Mouse (Mus musculus): ENCODE data around the gene Trim16. TPM values are rescaled to one million over a fixed set of nuclear protein-coding genes. Genes with fewer than 3 reads are reported as not detected.

The Trim16 gene
- polyA plus RNA-seq, 1 experiment from 2014 or later = 4.9 TPM

- H3K9ac ChIP-seq = no peak overlapping the region
- H3K27ac ChIP-seq = no peak overlapping the region
- no peaks in the 10 kb centered on the region for H3K27me3 ChIP-seq
- H3K9me3 ChIP-seq (replicated peaks) = no peaks in the 10 kb centered on the region
- H3K4me2 ChIP-seq = no peak overlapping the region
- H3K4me3 ChIP-seq = no peak overlapping the region
- H3K4me1 ChIP-seq (replicated peaks) = peaks cover 21% of the 10 kb centered on the region
- 90% methylated on average over 1 of the region's 1 CpGs for WGBS
- no peaks in the 10 kb centered on the region for H3K36me3 ChIP-seq
- no peak for ATAC-seq (replicated peaks; ENCODE audit: insufficient number of reproducible peaks, insufficient read depth, low FRiP score, low read depth)
These were observed 4.6 kb upstream of the Trim16 start for GRCm38 (mm10) chr11:62815438-62815837.

GRCm38 (mm10) chr11:62816591-62816990, 3.4 kb upstream of the Trim16 start:
- peaks cover 29% of the 10 kb centered on the region for H3K4me1 ChIP-seq (replicated peaks)
- no peak overlapping the region for H3K4me3 ChIP-seq
- no peak overlapping the region for H3K27ac ChIP-seq
- H3K36me3 ChIP-seq = no peaks in the 10 kb centered on the region
- 59% methylated on average over 6 of the region's 6 CpGs for WGBS
- H3K9me3 ChIP-seq (replicated peaks) = no peaks in the 10 kb centered on the region
- no peak for ATAC-seq (replicated peaks; ENCODE audit: insufficient number of reproducible peaks, insufficient read depth, low FRiP score, low read depth)
- no peak overlapping the region for H3K9ac ChIP-seq
- no peak overlapping the region for H3K4me2 ChIP-seq
- no peaks in the 10 kb centered on the region for H3K27me3 ChIP-seq

DNA sequence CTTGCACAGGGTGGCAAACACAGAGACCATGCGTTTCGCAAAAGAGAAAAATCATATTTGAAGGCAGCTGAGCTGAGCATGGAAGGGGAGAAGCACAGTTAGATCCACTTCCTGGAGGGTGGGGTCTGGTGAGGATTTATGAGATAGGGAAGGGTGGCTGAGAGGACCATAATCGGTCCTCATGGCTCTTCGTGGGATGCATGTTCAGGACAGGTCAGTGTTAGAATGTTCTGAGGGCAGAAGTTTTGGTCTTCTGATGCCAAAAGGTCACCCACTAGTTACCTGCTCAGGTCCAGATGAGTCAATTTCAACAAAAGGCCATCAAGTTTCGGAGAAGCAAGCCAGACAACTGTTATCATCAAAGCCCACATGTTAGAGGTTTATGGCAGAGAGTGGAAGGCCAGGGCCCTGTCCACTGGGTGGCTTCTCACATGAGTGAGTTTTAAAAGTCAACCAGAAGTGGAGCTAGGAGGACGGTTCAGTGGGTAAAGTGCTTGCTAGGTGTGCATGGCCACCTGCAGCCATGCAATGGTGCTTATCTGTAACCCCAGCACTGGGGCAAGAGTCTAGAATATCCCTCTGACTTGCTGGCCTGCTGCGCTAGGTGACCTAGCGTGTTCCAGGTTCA, 858 bp upstream of the Trim16 start:
- ATAC-seq (replicated peaks; ENCODE audit: insufficient number of reproducible peaks, insufficient read depth, low FRiP score, low read depth) = no peak
- Histone ChIP-seq H3K9me3 (replicated peaks) (no peaks in the 10 kb centered on the region), H3K36me3 (no peaks in the 10 kb centered on the region), H3K4me2 (peak overlapping the region; percentile 71; the same call in 1 of the 2 replicates), H3K4me1 (replicated peaks) (peaks cover 26% of the 10 kb centered on the region), H3K9ac (no peak overlapping the region), H3K4me3 (no peak overlapping the region), H3K27ac (no peak overlapping the region), H3K27me3 (no peaks in the 10 kb centered on the region)
- WGBS = 88% methylated on average over 8 of the region's 8 CpGs

DNA sequence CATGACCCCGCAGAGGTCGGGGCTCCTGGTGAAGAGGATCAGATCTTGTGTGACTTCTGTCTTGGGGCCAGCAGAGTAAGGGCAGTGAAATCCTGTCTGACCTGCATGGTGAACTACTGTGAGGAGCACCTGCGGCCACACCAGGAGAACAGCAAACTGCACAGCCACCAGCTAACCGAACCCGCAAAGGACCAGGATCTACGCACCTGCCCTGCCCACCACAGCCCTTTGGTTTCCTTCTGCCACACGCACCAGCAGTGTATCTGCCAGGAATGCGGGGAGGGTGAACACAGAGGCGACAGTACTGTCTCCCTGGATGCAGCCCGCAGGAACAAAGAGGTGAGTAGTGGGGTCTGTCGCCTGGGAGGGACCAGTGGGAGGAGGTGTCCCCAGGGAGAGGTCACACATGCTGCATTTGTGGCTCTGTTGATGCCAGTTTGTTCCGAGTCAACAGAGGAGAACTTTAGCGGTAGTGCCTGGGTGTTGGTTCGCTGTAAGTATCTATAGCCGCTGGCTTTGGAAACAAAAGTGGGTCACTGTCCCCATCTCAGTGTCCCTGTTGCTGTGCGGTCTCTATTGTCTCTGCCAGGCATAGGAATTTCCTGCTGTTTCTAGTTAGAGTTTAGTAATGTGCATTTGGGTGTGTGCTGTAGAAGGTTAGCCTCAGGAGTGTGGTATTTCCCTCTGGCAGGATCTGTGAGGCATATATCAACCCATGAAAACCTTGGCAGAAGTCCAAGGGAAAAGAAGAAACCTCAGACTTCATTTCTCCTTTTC, 818 bp downstream of the Trim16 start:
- Histone ChIP-seq H3K27me3 (no peaks in the 10 kb centered on the region), H3K36me3 (no peaks in the 10 kb centered on the region), H3K4me1 (replicated peaks) (peaks cover 22% of the 10 kb centered on the region), H3K9me3 (replicated peaks) (no peaks in the 10 kb centered on the region), H3K27ac (peak overlapping the region; percentile 70), H3K4me2 (peak overlapping the region; percentile 71), H3K9ac (peak overlapping the region; percentile 55), H3K4me3 (peak overlapping the region; percentile 55)
- peak; percentile 30; the same call in 1 of the 2 replicates for ATAC-seq (replicated peaks; ENCODE audit: insufficient number of reproducible peaks, insufficient read depth, low FRiP score, low read depth)
- 14% methylated on average over 16 of the region's 16 CpGs for WGBS

DNA sequence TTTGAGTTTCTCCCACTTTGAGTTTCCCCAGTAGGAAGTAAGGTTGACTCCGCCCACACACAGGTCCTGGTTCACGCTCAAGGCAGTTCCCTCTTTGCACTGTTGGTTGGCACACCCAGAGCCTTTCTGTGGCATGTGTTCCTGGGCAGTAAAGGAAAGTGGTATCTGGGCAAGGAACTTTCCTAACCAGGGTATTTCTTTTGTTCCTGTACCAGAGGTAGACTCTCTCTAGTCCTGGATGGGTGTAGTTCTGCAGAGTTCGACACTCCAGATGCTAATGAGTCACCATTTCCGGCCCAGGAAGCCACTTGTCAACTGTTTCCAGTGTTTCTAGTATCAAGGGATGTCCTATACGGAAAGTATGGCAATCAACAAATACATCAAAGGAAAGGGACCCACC, 1.9 kb downstream of the Trim16 start:
- Histone ChIP-seq H3K9me3 (replicated peaks) (no peaks in the 10 kb centered on the region), H3K4me3 (peak overlapping the region; percentile 25), H3K27ac (peak overlapping the region; percentile 51), H3K27me3 (no peaks in the 10 kb centered on the region), H3K36me3 (no peaks in the 10 kb centered on the region), H3K4me1 (replicated peaks) (peaks cover 22% of the 10 kb centered on the region), H3K4me2 (peak overlapping the region; percentile 51), H3K9ac (no peak overlapping the region)
- WGBS = 47% methylated on average over 5 of the region's 5 CpGs
- peak; percentile 17; the same call in 1 of the 2 replicates for ATAC-seq (replicated peaks; ENCODE audit: insufficient number of reproducible peaks, insufficient read depth, low FRiP score, low read depth)

DNA sequence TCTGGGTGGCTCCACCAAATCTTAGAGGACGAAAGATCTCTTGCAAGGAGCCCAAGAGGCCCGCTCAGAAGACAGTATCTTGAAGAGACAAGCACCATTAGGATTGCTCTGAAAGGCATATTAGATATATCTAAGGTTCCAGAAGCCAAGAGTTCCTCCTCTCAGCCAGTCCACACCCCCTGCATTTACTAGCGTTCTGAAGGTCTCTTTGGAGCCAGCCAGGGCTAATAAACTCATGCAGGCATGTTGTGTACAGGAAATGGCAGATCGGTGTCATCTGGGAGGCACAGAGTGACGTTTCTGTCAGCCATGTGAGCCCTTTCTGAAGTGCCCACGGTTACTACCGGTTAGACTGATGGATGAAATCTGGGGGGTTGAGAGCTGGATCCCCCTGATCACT, 4.2 kb downstream of the Trim16 start:
- 61% methylated on average over 7 of the region's 7 CpGs for WGBS
- Histone ChIP-seq H3K9ac (no peak overlapping the region), H3K27ac (no peak overlapping the region), H3K27me3 (no peaks in the 10 kb centered on the region), H3K36me3 (no peaks in the 10 kb centered on the region), H3K4me2 (no peak overlapping the region), H3K9me3 (replicated peaks) (no peaks in the 10 kb centered on the region), H3K4me1 (replicated peaks) (peaks cover 22% of the 10 kb centered on the region), H3K4me3 (no peak overlapping the region)
- no peak for ATAC-seq (replicated peaks; ENCODE audit: insufficient number of reproducible peaks, insufficient read depth, low FRiP score, low read depth)

GRCm38 (mm10) chr11:62825222-62826105, 5.4 kb downstream of the Trim16 start:
- Histone ChIP-seq H3K4me1 (replicated peaks) (peaks cover 12% of the 10 kb centered on the region), H3K36me3 (no peaks in the 10 kb centered on the region), H3K9ac (no peak overlapping the region), H3K27me3 (no peaks in the 10 kb centered on the region), H3K4me2 (no peak overlapping the region), H3K27ac (no peak overlapping the region), H3K9me3 (replicated peaks) (no peaks in the 10 kb centered on the region), H3K4me3 (no peak overlapping the region)
- no peak for ATAC-seq (replicated peaks; ENCODE audit: insufficient number of reproducible peaks, insufficient read depth, low FRiP score, low read depth)
- 69% methylated on average over 9 of the region's 9 CpGs for WGBS

DNA sequence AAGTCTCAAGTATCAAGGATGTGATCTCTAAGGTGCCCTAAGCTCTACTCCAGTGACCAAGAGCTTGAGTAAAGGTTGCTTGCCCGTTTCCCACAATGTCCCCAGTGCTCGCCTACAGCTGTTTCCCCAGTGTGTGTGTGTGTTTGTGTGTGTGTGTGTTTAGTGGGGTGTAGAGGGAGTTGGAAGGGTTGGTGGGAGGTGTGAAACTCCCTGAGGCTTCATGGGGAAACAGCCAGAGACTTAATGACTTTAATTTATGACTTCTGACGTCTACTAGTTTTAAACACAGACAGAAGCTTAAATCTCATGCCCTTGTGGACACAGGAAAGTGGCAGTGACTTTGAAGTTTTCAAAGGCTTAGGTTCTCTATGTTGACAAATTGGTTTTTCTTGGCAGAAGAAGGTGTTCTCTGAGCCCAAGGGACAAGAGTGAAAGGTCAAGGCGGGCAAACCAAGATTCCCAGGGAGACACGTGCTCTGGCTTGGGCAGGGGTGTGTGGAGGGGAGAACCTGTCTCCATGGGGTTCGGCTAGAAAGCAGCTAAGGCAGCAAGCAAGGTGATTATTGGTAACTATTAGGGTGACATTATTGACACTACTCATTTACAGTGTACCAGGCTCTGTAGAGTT, 6.2 kb downstream of the Trim16 start:
- H3K4me2 ChIP-seq = no peak overlapping the region
- no peaks in the 10 kb centered on the region for H3K36me3 ChIP-seq
- H3K27ac ChIP-seq = no peak overlapping the region
- WGBS = 76% methylated on average over 6 of the region's 6 CpGs
- ATAC-seq (replicated peaks; ENCODE audit: insufficient number of reproducible peaks, insufficient read depth, low FRiP score, low read depth) = no peak
- no peak overlapping the region for H3K4me3 ChIP-seq
- no peaks in the 10 kb centered on the region for H3K27me3 ChIP-seq
- H3K4me1 ChIP-seq (replicated peaks) = peaks cover 5% of the 10 kb centered on the region; the same call in 1 of the 2 replicates
- H3K9ac ChIP-seq = no peak overlapping the region
- no peaks in the 10 kb centered on the region for H3K9me3 ChIP-seq (replicated peaks)

DNA sequence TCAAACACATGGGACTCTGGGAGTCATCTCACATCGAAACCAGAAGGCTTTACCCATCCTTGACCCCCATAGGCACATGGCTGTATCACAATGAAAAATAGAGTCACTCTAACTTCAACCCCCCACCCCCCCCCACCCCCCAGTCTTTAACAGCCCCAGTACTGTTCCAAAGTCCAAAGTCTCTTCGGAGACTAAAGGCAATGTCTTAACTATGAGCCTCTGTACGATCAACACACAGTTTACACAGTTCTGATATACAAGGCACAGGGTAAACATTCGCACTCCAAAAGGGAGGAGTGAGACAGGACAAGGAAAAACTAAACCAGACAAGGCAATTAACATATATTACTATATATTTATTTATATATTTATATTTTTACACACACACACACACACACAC, 7.1 kb downstream of the Trim16 start:
- Histone ChIP-seq H3K4me3 (no peak overlapping the region), H3K9ac (no peak overlapping the region), H3K27ac (no peak overlapping the region), H3K9me3 (replicated peaks) (no peaks in the 10 kb centered on the region), H3K36me3 (no peaks in the 10 kb centered on the region), H3K27me3 (no peaks in the 10 kb centered on the region), H3K4me2 (no peak overlapping the region), H3K4me1 (replicated peaks) (no peaks in the 10 kb centered on the region)
- no peak for ATAC-seq (replicated peaks; ENCODE audit: insufficient number of reproducible peaks, insufficient read depth, low FRiP score, low read depth)
- WGBS = 76% methylated on average over 4 of the region's 4 CpGs

DNA sequence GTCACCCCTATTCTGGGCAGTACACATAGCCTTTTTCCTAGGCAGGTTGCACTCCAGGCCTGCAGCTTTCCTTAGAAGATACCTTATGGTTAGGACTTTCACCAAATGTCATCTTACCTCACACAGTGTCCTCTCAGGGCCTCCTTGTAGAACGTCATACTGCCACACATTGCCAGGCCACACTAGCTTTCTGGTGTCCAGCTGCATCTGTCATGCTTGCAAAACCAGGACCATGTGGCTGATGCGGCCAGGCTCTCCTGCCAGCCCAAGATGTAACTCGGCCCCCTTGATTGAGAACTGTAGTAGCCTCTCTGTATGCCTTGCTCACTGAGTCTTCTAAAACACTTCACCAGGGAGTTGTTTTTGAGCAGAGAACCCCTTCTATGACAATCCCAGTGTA, 7.9 kb downstream of the Trim16 start:
- Histone ChIP-seq H3K4me3 (no peak overlapping the region), H3K9ac (no peak overlapping the region), H3K36me3 (no peaks in the 10 kb centered on the region), H3K4me1 (replicated peaks) (no peaks in the 10 kb centered on the region), H3K9me3 (replicated peaks) (no peaks in the 10 kb centered on the region), H3K27me3 (no peaks in the 10 kb centered on the region), H3K4me2 (no peak overlapping the region), H3K27ac (no peak overlapping the region)
- no peak for ATAC-seq (replicated peaks; ENCODE audit: insufficient number of reproducible peaks, insufficient read depth, low FRiP score, low read depth)
- 74% methylated on average over 3 of the region's 3 CpGs for WGBS

- Histone ChIP-seq H3K27me3 (no peaks in the 10 kb centered on the region), H3K36me3 (no peaks in the 10 kb centered on the region; the same call in 1 of the 2 replicates), H3K4me1 (replicated peaks) (no peaks in the 10 kb centered on the region), H3K9ac (no peak overlapping the region), H3K9me3 (replicated peaks) (no peaks in the 10 kb centered on the region), H3K27ac (no peak overlapping the region), H3K4me2 (no peak overlapping the region), H3K4me3 (no peak overlapping the region)
- 79% methylated on average over 2 of the region's 2 CpGs for WGBS
- ATAC-seq (replicated peaks; ENCODE audit: insufficient number of reproducible peaks, insufficient read depth, low FRiP score, low read depth) = no peak
These were observed 10.4 kb downstream of the Trim16 start for GRCm38 (mm10) chr11:62830387-62830786.

Measured in heart, embryonic 15.5 days (tissue).